Mouse (Mus musculus): ENCODE data around the gene Insm2. TPM values are rescaled to one million over a fixed set of nuclear protein-coding genes. Genes with fewer than 3 reads are reported as not detected.

Insm2 gene
- polyA plus RNA-seq, 1 experiment: not detected

GRCm38 (mm10) chr12:55564187-55564963 is 34.9 kb upstream of the Insm2 start:
- Histone ChIP-seq H3K4me3 (ENCODE audit: insufficient read depth, poor library complexity, severe bottlenecking) (no peak overlapping the region), H3K36me3 (ENCODE audit: control insufficient read depth, insufficient read depth) (no peaks in the 10 kb centered on the region), H3K27me3 (ENCODE audit: control insufficient read depth, insufficient read depth, insufficient read length) (no peaks in the 10 kb centered on the region), H3K79me2 (ENCODE audit: control insufficient read depth, insufficient read depth) (no peaks in the 10 kb centered on the region), H3ac (ENCODE audit: control insufficient read depth, insufficient read length, low read depth) (no peak overlapping the region), H3K79me3 (ENCODE audit: low read depth) (no peaks in the 10 kb centered on the region)
- no peak for TF ChIP-seq CEBPB (IDR thresholded peaks at IDR 0.05; ENCODE audit: low read depth)
- TF ChIP-seq MYOG (IDR thresholded peaks at IDR 0.05; ENCODE audit: control insufficient read depth, extremely low read depth, insufficient read length): no peak
- TF ChIP-seq MAX (IDR thresholded peaks at IDR 0.05): no peak
- TF ChIP-seq FOSL1 (IDR thresholded peaks at IDR 0.05; ENCODE audit: insufficient read depth, low read length, poor library complexity, severe bottlenecking): no peak
- TF ChIP-seq CTCF (IDR thresholded peaks at IDR 0.05; ENCODE audit: control insufficient read depth, insufficient read depth, insufficient read length): no peak
- no peak for TF ChIP-seq USF1 (IDR thresholded peaks at IDR 0.05; ENCODE audit: low read depth)
- no peak for TF ChIP-seq MYOD1 (IDR thresholded peaks at IDR 0.05; ENCODE audit: control insufficient read depth, insufficient read length, low read depth)

- Histone ChIP-seq H3K36me3 (ENCODE audit: control insufficient read depth, insufficient read depth) (no peaks in the 10 kb centered on the region), H3K79me2 (ENCODE audit: control insufficient read depth, insufficient read depth) (no peaks in the 10 kb centered on the region), H3K27me3 (ENCODE audit: control insufficient read depth, insufficient read depth, insufficient read length) (no peaks in the 10 kb centered on the region), H3ac (ENCODE audit: control insufficient read depth, insufficient read length, low read depth) (no peak within 1 kb of the TSS), H3K79me3 (ENCODE audit: low read depth) (no peaks in the 10 kb centered on the region), H3K4me3 (ENCODE audit: insufficient read depth, poor library complexity, severe bottlenecking) (no peak within 1 kb of the TSS)
- TF ChIP-seq MAX (IDR thresholded peaks at IDR 0.05): no peak
- no peak for TF ChIP-seq CEBPB (IDR thresholded peaks at IDR 0.05; ENCODE audit: low read depth)
- TF ChIP-seq USF1 (IDR thresholded peaks at IDR 0.05; ENCODE audit: low read depth): no peak
- no peak for TF ChIP-seq CTCF (IDR thresholded peaks at IDR 0.05; ENCODE audit: control insufficient read depth, insufficient read depth, insufficient read length)
- TF ChIP-seq MYOG (IDR thresholded peaks at IDR 0.05; ENCODE audit: control insufficient read depth, extremely low read depth, insufficient read length): no peak
- no peak for TF ChIP-seq MYOD1 (IDR thresholded peaks at IDR 0.05; ENCODE audit: control insufficient read depth, insufficient read length, low read depth)
- TF ChIP-seq FOSL1 (IDR thresholded peaks at IDR 0.05; ENCODE audit: insufficient read depth, low read length, poor library complexity, severe bottlenecking): no peak
These were observed 34.0 kb upstream of the Insm2 start, which contains the start of gene Aldoart2 for GRCm38 (mm10) chr12:55565206-55565605. Gene Aldoart2 (plus strand): TSS chr12:55565239.

GRCm38 (mm10) chr12:55565867-55566266 is 33.4 kb upstream of the Insm2 start:
- Histone ChIP-seq H3K4me3 (ENCODE audit: insufficient read depth, poor library complexity, severe bottlenecking) (no peak overlapping the region), H3K79me3 (ENCODE audit: low read depth) (no peaks in the 10 kb centered on the region), H3K27me3 (ENCODE audit: control insufficient read depth, insufficient read depth, insufficient read length) (no peaks in the 10 kb centered on the region), H3ac (ENCODE audit: control insufficient read depth, insufficient read length, low read depth) (no peak overlapping the region), H3K79me2 (ENCODE audit: control insufficient read depth, insufficient read depth) (no peaks in the 10 kb centered on the region), H3K36me3 (ENCODE audit: control insufficient read depth, insufficient read depth) (no peaks in the 10 kb centered on the region)
- TF ChIP-seq USF1 (IDR thresholded peaks at IDR 0.05; ENCODE audit: low read depth) (no peak), FOSL1 (IDR thresholded peaks at IDR 0.05; ENCODE audit: insufficient read depth, low read length, poor library complexity, severe bottlenecking) (no peak), CEBPB (IDR thresholded peaks at IDR 0.05; ENCODE audit: low read depth) (no peak), CTCF (IDR thresholded peaks at IDR 0.05; ENCODE audit: control insufficient read depth, insufficient read depth, insufficient read length) (no peak), MAX (IDR thresholded peaks at IDR 0.05) (no peak), MYOG (IDR thresholded peaks at IDR 0.05; ENCODE audit: control insufficient read depth, extremely low read depth, insufficient read length) (no peak), MYOD1 (IDR thresholded peaks at IDR 0.05; ENCODE audit: control insufficient read depth, insufficient read length, low read depth) (no peak)

GRCm38 (mm10) chr12:55566837-55567236 is 32.4 kb upstream of the Insm2 start:
- Histone ChIP-seq H3K36me3 (ENCODE audit: control insufficient read depth, insufficient read depth) (no peaks in the 10 kb centered on the region), H3K79me3 (ENCODE audit: low read depth) (no peaks in the 10 kb centered on the region), H3K27me3 (ENCODE audit: control insufficient read depth, insufficient read depth, insufficient read length) (no peaks in the 10 kb centered on the region), H3K79me2 (ENCODE audit: control insufficient read depth, insufficient read depth) (no peaks in the 10 kb centered on the region), H3ac (ENCODE audit: control insufficient read depth, insufficient read length, low read depth) (no peak overlapping the region), H3K4me3 (ENCODE audit: insufficient read depth, poor library complexity, severe bottlenecking) (no peak overlapping the region)
- TF ChIP-seq MYOD1 (IDR thresholded peaks at IDR 0.05; ENCODE audit: control insufficient read depth, insufficient read length, low read depth) (no peak), MAX (IDR thresholded peaks at IDR 0.05) (no peak), USF1 (IDR thresholded peaks at IDR 0.05; ENCODE audit: low read depth) (no peak), MYOG (IDR thresholded peaks at IDR 0.05; ENCODE audit: control insufficient read depth, extremely low read depth, insufficient read length) (no peak)

GRCm38 (mm10) chr12:55568466-55568865 is 30.8 kb upstream of the Insm2 start:
- TF ChIP-seq CTCF (IDR thresholded peaks at IDR 0.05; ENCODE audit: control insufficient read depth, insufficient read depth, insufficient read length): no peak
- TF ChIP-seq CEBPB (IDR thresholded peaks at IDR 0.05; ENCODE audit: low read depth): no peak
- no peak for TF ChIP-seq USF1 (IDR thresholded peaks at IDR 0.05; ENCODE audit: low read depth)
- no peak for TF ChIP-seq MAX (IDR thresholded peaks at IDR 0.05)
- TF ChIP-seq FOSL1 (IDR thresholded peaks at IDR 0.05; ENCODE audit: insufficient read depth, low read length, poor library complexity, severe bottlenecking): no peak
- TF ChIP-seq MYOG (IDR thresholded peaks at IDR 0.05; ENCODE audit: control insufficient read depth, extremely low read depth, insufficient read length): no peak
- no peak for TF ChIP-seq MYOD1 (IDR thresholded peaks at IDR 0.05; ENCODE audit: control insufficient read depth, insufficient read length, low read depth)
- Histone ChIP-seq H3K79me3 (ENCODE audit: low read depth) (no peaks in the 10 kb centered on the region), H3K27me3 (ENCODE audit: control insufficient read depth, insufficient read depth, insufficient read length) (no peaks in the 10 kb centered on the region), H3K79me2 (ENCODE audit: control insufficient read depth, insufficient read depth) (no peaks in the 10 kb centered on the region), H3K36me3 (ENCODE audit: control insufficient read depth, insufficient read depth) (no peaks in the 10 kb centered on the region), H3K4me3 (ENCODE audit: insufficient read depth, poor library complexity, severe bottlenecking) (no peak overlapping the region), H3ac (ENCODE audit: control insufficient read depth, insufficient read length, low read depth) (no peak overlapping the region)
